Comparison of ENCODE assay signal across 25 mouse cellular contexts in the genomic region with DNA sequence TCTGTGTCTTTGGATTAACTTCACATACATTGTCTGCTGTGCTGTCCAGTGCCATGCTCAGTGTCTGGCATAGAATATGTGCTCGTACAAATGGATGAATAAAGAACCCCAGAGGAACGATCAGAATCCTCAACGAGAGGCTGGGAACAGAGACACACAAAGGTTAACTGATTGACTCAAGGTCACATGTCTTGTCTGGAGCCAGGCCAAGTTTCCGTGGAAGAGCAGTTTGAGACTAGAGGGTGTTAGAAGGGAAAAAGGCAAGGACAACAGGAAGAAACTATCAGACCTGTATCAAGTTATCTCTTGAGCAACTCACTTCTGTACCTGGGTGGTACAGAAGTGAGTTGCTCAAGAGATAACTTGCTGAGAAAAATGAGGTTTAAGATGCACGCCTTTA. TPM values are rescaled to one million over a fixed set of nuclear protein-coding genes. Genes with fewer than 3 reads are reported as not detected.
DNase-seq lines count a peak whose midpoint lies in the region; TF ChIP-seq lines count a peak whose summit lies in the region.
"Had no signal": no experiment of that assay in that cellular context is flagged by ENCODE, and none has a peak within 500 bp of the region (broad histone marks: within the 10 kb centered on the region; RNA-seq: fewer than 3 reads in every experiment).

No protein-coding gene starts in this region.

- no peak overlapping the region for H3ac ChIP-seq in C2C12 (ENCODE audit: control insufficient read depth, insufficient read length, low read depth)

- TF ChIP-seq RAD21 in MEL (IDR thresholded peaks at IDR 0.05; ENCODE audit: low read depth, low read length) = no peak

- H3K9ac ChIP-seq in MEL (ENCODE audit: control insufficient read depth, low read depth, low read length, poor library complexity, severe bottlenecking) = no peak overlapping the region
- H3K9ac ChIP-seq: hindbrain, embryonic 12.5 days; limb, embryonic 13.5 days; liver, embryonic 12.5 days; lung, embryonic 14.5 days; midbrain, embryonic 15.5 days; neural tube, embryonic 13.5 days had no signal

- WGBS in lung, adult 2 months = 36% methylated on average over 5 of the region's 5 CpGs

- TF ChIP-seq POLR2A in MEL (IDR thresholded peaks at IDR 0.05; ENCODE audit: control insufficient read depth in 1 of 2, insufficient read depth in 1 of 2, low read depth in 1 of 2, low read length in 2 of 2, poor library complexity in 1 of 2) = no peak
- TF ChIP-seq POLR2A in lung, adult 2 months (IDR thresholded peaks at IDR 0.05; ENCODE audit: borderline replicate concordance, extremely low read depth, low read depth, low read length) = no peak

- H3K79me2 ChIP-seq in C2C12 (ENCODE audit: control insufficient read depth, insufficient read depth) = no peaks in the 10 kb centered on the region
- no peaks in the 10 kb centered on the region for H3K79me2 ChIP-seq in MEL (ENCODE audit: control insufficient read depth, insufficient read depth, low read length, poor library complexity)

- H3K4me3 ChIP-seq in C2C12 (ENCODE audit: insufficient read depth, poor library complexity, severe bottlenecking) (no peak overlapping the region), MEL (ENCODE audit: control insufficient read depth in 1 of 2, insufficient read depth in 1 of 2, low read depth in 2 of 2, low read length in 2 of 2) (no peak overlapping the region)
- no peak overlapping the region for H3K4me3 ChIP-seq in brown adipose tissue, adult 24 weeks (ENCODE audit: insufficient read depth, low read depth, low read length)
- H3K4me3 ChIP-seq in lung, adult 2 months (replicated peaks; ENCODE audit: extremely low read depth, low read depth, low read length) = no peak overlapping the region
- H3K4me3 ChIP-seq: forebrain, embryonic 10.5 days; hindbrain, embryonic 12.5 days; limb, embryonic 13.5 days; liver, embryonic 12.5 days; midbrain, embryonic 15.5 days; neural tube, embryonic 13.5 days had no signal

- H3K4me1 ChIP-seq in MEL (ENCODE audit: control insufficient read depth in 1 of 2, insufficient read depth in 2 of 2, low read length in 2 of 2) = peaks cover 34 to 40% of the 10 kb centered on the region in 2 experiments
- peaks cover 7% of the 10 kb centered on the region; the same call in 1 of the 2 replicates for H3K4me1 ChIP-seq in brown adipose tissue, adult 24 weeks (ENCODE audit: control insufficient read depth, insufficient read depth, insufficient read length, low read length)
- H3K4me1 ChIP-seq in lung, adult 2 months (ENCODE audit: control insufficient read depth, insufficient read depth, low read length) = no peaks in the 10 kb centered on the region

- no peaks in the 10 kb centered on the region for H3K36me3 ChIP-seq in C2C12 (ENCODE audit: control insufficient read depth, insufficient read depth)
- H3K36me3 ChIP-seq in MEL (ENCODE audit: control insufficient read depth in 1 of 2, insufficient read depth in 2 of 2, low read length in 2 of 2) = peaks cover 0 to 41% of the 10 kb centered on the region in 2 experiments; a peak in 2 of 4 replicates
- H3K36me3 ChIP-seq: forebrain, embryonic 10.5 days; hindbrain, embryonic 12.5 days; limb, embryonic 13.5 days; liver, embryonic 12.5 days; midbrain, embryonic 15.5 days; neural tube, embryonic 13.5 days had no signal

- TF ChIP-seq CTCF in C2C12 (IDR thresholded peaks at IDR 0.05; ENCODE audit: control insufficient read depth, insufficient read depth, insufficient read length) (no peak), MEL (IDR thresholded peaks at IDR 0.05 in 2 of 3, conservative IDR thresholded peaks at IDR 0.05 in 1 of 3; ENCODE audit: control insufficient read depth in 1 of 3, insufficient read depth in 1 of 3, low read depth in 2 of 3, low read length in 3 of 3, poor library complexity in 1 of 3, severe bottlenecking in 1 of 3) (no peak)
- TF ChIP-seq CTCF in lung, adult 2 months (IDR thresholded peaks at IDR 0.05; ENCODE audit: insufficient read depth, low read length) = no peak

- no peak overlapping the region for H3K27ac ChIP-seq in MEL (ENCODE audit: control insufficient read depth, low read depth, low read length)
- peak overlapping the region; percentile 37 for H3K27ac ChIP-seq in brown adipose tissue, adult 24 weeks (replicated peaks; ENCODE audit: low read depth, low read length)
- H3K27ac ChIP-seq: forebrain, embryonic 10.5 days; hindbrain, embryonic 12.5 days; kidney, postnatal 0 days; limb, embryonic 13.5 days; liver, embryonic 12.5 days; midbrain, embryonic 15.5 days; neural tube, embryonic 13.5 days had no signal

- H3K27me3 ChIP-seq in C2C12 (ENCODE audit: control insufficient read depth, insufficient read depth, insufficient read length) = no peaks in the 10 kb centered on the region
- H3K27me3 ChIP-seq in MEL (ENCODE audit: control insufficient read depth in 1 of 2, insufficient read depth in 2 of 2, low read length in 2 of 2) = no peaks in the 10 kb centered on the region
- H3K27me3 ChIP-seq: neural tube, embryonic 13.5 days had no signal

- H3K9me3 ChIP-seq in MEL (replicated peaks; ENCODE audit: insufficient read depth, low read length) = no peaks in the 10 kb centered on the region
- H3K9me3 ChIP-seq: forebrain, embryonic 10.5 days; hindbrain, embryonic 12.5 days; limb, embryonic 13.5 days; liver, embryonic 12.5 days; midbrain, embryonic 15.5 days; neural tube, embryonic 13.5 days had no signal

- peak; percentile 39 to 53; a peak in 2 of 4 replicates for TF ChIP-seq EP300 in MEL (IDR thresholded peaks at IDR 0.05; ENCODE audit: low read depth in 1 of 2, low read length in 2 of 2)

- DNase-seq in MEL (ENCODE audit: low read depth, low spot score) (peak; percentile 59), adipocyte (ENCODE audit: low spot score) (no peak)
- DNase-seq in kidney, postnatal 36 days = peak; percentile 81 to 85
- DNase-seq in lung, adult 2 months = no peak
- DNase-seq in urinary bladder, postnatal 14 days (ENCODE audit: low spot score) = no peak
- DNase-seq: cerebellum, adult 18-20 months; cerebellum, postnatal 14 days; layer of hippocampus, adult 9-11 months; lung, embryonic 14.5 days; retina, postnatal 1 day; thymus, postnatal 25 days had no signal

- no peaks in the 10 kb centered on the region for H3K79me3 ChIP-seq in C2C12 (ENCODE audit: low read depth)

TF ChIP-seq in C2C12, 6 proteins besides CTCF, POLR2A, EP300 and RAD21:
- TF ChIP-seq CEBPB (IDR thresholded peaks at IDR 0.05; ENCODE audit: low read depth) = no peak
- TF ChIP-seq USF1 (IDR thresholded peaks at IDR 0.05; ENCODE audit: low read depth) = peak; percentile 45
- no peak for TF ChIP-seq MYOD1 (IDR thresholded peaks at IDR 0.05; ENCODE audit: control insufficient read depth, insufficient read length, low read depth)
- no peak for TF ChIP-seq FOSL1 (IDR thresholded peaks at IDR 0.05; ENCODE audit: insufficient read depth, low read length, poor library complexity, severe bottlenecking)
- TF ChIP-seq MYOG (IDR thresholded peaks at IDR 0.05; ENCODE audit: control insufficient read depth, extremely low read depth, insufficient read length) = no peak
- TF ChIP-seq MAX (IDR thresholded peaks at IDR 0.05) = no peak

TF ChIP-seq in MEL, 35 proteins besides CTCF, POLR2A, EP300 and RAD21:
- TF ChIP-seq MYC (IDR thresholded peaks at IDR 0.05; ENCODE audit: low read depth, low read length) (no peak), ZMIZ1 (IDR thresholded peaks at IDR 0.05; ENCODE audit: low read depth, low read length) (no peak), POLR2AphosphoS5 (IDR thresholded peaks at IDR 0.05; ENCODE audit: borderline replicate concordance, low read depth, low read length) (no peak), GABPA (IDR thresholded peaks at IDR 0.05; ENCODE audit: low read depth, low read length) (no peak), NELFE (IDR thresholded peaks at IDR 0.05; ENCODE audit: low read depth, low read length) (no peak), HCFC1 (IDR thresholded peaks at IDR 0.05; ENCODE audit: low read depth, low read length) (no peak), TCF12 (IDR thresholded peaks at IDR 0.05; ENCODE audit: low read depth, low read length) (no peak), USF2 (IDR thresholded peaks at IDR 0.05; ENCODE audit: borderline replicate concordance in 1 of 2, insufficient read depth in 1 of 2, low read depth in 1 of 2, low read length in 2 of 2) (0 out of 4 replicates have a peak, but pooled peaks of 1 of the 2 experiments have one; percentile 34), POLR2AphosphoS2 (IDR thresholded peaks at IDR 0.05; ENCODE audit: low read length) (no peak), RCOR1 (IDR thresholded peaks at IDR 0.05; ENCODE audit: low read depth, low read length) (peak; percentile 11; the same call in 1 of the 2 replicates), UBTF (IDR thresholded peaks at IDR 0.05; ENCODE audit: borderline replicate concordance, insufficient read depth, low read depth, low read length) (no peak), MXI1 (IDR thresholded peaks at IDR 0.05; ENCODE audit: low read depth, low read length) (0 out of 2 replicates have a peak, but pooled peaks have one; percentile 16), SIN3A (IDR thresholded peaks at IDR 0.05; ENCODE audit: low read length) (no peak; the same call in 1 of the 2 replicates), TBP (IDR thresholded peaks at IDR 0.05; ENCODE audit: low read depth, low read length) (no peak), CHD1 (IDR thresholded peaks at IDR 0.05; ENCODE audit: low read depth, low read length) (no peak), ZNF384 (IDR thresholded peaks at IDR 0.05; ENCODE audit: low read depth, low read length) (no peak), MYB (IDR thresholded peaks at IDR 0.05; ENCODE audit: low read depth, low read length) (no peak), USF1 (IDR thresholded peaks at IDR 0.05; ENCODE audit: low read depth, low read length) (peak; percentile 84), NRF1 (IDR thresholded peaks at IDR 0.05; ENCODE audit: insufficient read depth, low read depth, low read length, poor library complexity, severe bottlenecking) (no peak)
TF ChIP-seq in MEL: peak in this region for 4.

RNA-seq across cellular contexts. Expression of a gene that starts 52.5 kb away (rescaled TPM):
- polyA plus RNA-seq in C2C12 (2012; fragmentation: generic; extraction: Trizol) = 3.4 TPM
- total RNA-seq in MEL (2012; rRNA removed) = 2.5 and 2.6 TPM in 2 replicates
- 1 to 10 TPM in 1 of 2 experiments, not detected in 1; 9.4 TPM for polyA plus RNA-seq in MEL (2012; ENCODE audit: insufficient read depth in 1 of 2, insufficient read length in 2 of 2, low read depth in 1 of 2, low replicate concordance in 2 of 2, missing spikeins in 1 of 2)
- polyA plus RNA-seq in brown adipose tissue, adult 24 weeks (2012; ENCODE audit: insufficient read depth, insufficient read length, missing spikeins) = 9.4 and 13.7 TPM in 2 replicates
- 0.31 and 1.1 TPM in 2 replicates for polyA plus RNA-seq in lung, adult 2 months (2012; rRNA removed)
- total RNA-seq: heart, adult 8-10 months; heart, postnatal 25 days; left cerebral cortex, adult 18-20 months; left cerebral cortex, postnatal 25 days; megakaryocyte-erythroid progenitor cell, adult 5-6 weeks had no signal
- polyA plus RNA-seq: forebrain, embryonic 10.5 days; midbrain, embryonic 15.5 days had no signal

Comparison
In these comparisons a context has a peak if more than half of its experiments do, and no peak if none do; other contexts are left out.
1. DNase-seq: peak in MEL (single experiment) and kidney, postnatal 36 days (2 of 2); none in lung, adult 2 months (single experiment), urinary bladder, postnatal 14 days (single experiment) and adipocyte (single experiment).